Mouse (Mus musculus): ENCODE measurements at regions not wholly inside any gene's neighbourhood (a gene's known extent, or its start where the extent isn't known, plus 50 kb on each side); places are given as distances from the start of the nearest gene placed in this dataset.

GRCm38 (mm10) chr9:31684812-31685188, 220.5 kb upstream of the Tmem45b start:
- TF ChIP-seq CTCF (IDR thresholded peaks at IDR 0.05; ENCODE audit: borderline replicate concordance, control insufficient read depth, extremely low read depth, insufficient read depth, low read length, poor library complexity): no peak
- no peak for TF ChIP-seq POLR2A (IDR thresholded peaks at IDR 0.05; ENCODE audit: control insufficient read depth, extremely low read depth, insufficient read depth, low read length, poor library complexity)
